Mouse (Mus musculus): ENCODE data around the gene Otc. TPM values are rescaled to one million over a fixed set of nuclear protein-coding genes. Genes with fewer than 3 reads are reported as not detected.

The Otc gene
- total RNA-seq, 1 experiment from 2014 or later, result not detected

- ATAC-seq (replicated peaks in 1 of 2; ENCODE audit: insufficient read depth in 1 of 2, low FRiP score in 2 of 2, low TSS enrichment in 1 of 2, low read depth in 1 of 2, poor library complexity in 2 of 2, severe bottlenecking in 2 of 2), result no peak
Measured at GRCm38 (mm10) chrX:10336816-10337215, 84.7 kb downstream of the Otc start.

GRCm38 (mm10) chrX:10355867-10356266, 103.8 kb downstream of the Otc start:
- no peak for ATAC-seq (replicated peaks in 1 of 2; ENCODE audit: insufficient read depth in 1 of 2, low FRiP score in 2 of 2, low TSS enrichment in 1 of 2, low read depth in 1 of 2, poor library complexity in 2 of 2, severe bottlenecking in 2 of 2)

Other genes with a start within 250 kb of the Otc start
- not detected in 2 replicates for gene Srpx, start 134.6 kb upstream of the Otc start, total RNA-seq (2017)
- 9.7 and 14.9 TPM in 2 replicates for gene Rpgr, start 35.4 kb upstream of the Otc start, total RNA-seq (2017)
- 0.19 TPM in 1 of 2 replicates, not detected in the other for gene Tspan7, start 232.9 kb downstream of the Otc start, total RNA-seq (2017)

Measured in hematopoietic stem cell, adult 5-6 weeks (primary cell).